Mouse (Mus musculus) mouse trophoblast stem cell (cell line): Measurements from ENCODE around the gene Bok.
"Not testable (repeated sequence)": the region's sequence is repeated elsewhere in the genome, so short reads cannot be mapped to it uniquely, and the experiment has no call there.

Source experiments
- in situ Hi-C, 2 experiments: fragments of 300-500 bp; cut with MseI, MboI; formaldehyde crosslinking; loops; 2 replicates in 1 of 2; 3 replicates in 1 of 2; pipeline ENCODE4 v1.15.1; 2025

The Bok gene

DNA sequence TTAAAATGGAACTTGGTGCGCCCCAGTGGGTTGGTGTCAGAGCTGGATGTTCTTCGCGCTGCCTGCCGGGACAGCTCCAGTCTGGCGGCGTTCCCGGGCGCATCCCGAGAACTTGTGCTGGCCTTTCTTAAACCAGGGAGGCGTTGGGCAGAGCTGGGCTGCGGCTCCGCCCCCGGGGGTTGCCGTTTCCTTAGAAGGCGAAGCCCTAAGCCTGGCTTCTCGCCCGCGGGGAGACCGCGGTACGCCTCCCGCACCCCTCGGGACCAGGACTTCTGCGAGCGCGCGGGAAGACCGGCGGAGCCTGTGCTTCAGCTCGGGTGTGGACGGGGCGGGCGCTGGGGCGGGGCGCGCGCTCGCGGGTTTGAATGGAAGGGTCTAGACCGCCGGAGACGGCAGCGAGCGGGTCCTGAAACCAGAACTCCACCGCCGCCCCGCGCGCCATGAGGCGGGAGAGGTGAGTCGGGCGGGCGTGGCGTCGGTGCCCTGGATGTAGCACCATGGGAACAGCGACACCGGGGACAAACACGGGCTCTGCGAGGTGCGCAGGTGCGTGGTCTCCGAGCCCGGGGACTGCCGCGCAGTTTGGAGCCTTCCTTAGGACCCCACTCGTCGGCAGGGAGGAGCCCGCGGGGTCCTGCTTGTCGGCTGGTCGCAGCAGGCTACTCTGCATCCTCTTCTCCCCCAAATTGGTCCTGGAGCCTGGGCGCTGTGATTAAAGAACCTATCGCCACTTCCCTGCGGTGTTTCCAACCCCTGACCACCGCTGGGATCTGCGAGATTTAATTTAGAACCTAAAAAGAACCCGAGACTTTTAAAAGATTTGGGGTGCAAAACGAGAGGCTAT lies at the start of gene Bok:
TSS of gene Bok (plus strand) at position 260 of the 844 bp plus-strand sequence.
- in situ Hi-C loops: no loop called here

DNA sequence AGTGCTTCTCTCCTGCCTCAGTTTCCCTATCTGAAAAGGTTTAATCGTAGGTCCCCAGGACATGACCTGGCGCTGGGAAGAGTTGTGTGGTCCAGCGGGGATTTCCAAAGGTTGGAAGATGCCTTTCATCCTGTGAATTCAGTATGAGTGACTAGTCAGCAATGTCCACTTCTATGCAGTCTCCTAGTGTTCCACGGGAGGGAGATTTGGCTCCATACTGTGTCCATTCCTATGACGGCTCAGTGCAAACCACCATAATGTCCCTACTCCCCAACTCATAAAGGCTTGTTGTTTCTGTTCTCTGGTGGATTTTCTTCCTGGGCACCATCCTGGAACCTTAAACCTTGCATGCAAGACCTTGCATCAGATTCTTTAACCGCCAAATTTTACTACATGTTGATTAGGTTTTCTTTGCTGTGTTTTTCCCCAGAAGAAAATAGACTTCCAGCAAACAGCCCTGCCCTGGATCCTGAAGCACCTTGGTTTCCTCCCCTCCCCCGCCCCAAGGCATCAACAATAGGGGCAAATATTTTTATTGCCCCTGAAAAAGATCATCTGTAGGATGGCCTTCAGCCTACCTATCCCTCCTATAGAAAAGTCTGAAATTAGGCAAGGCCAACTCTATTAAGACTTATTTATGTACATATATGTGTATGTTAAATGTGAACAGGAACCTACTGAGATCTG lies 49.1 kb upstream of the Bok start:
- in situ Hi-C loops: no loop called here

DNA sequence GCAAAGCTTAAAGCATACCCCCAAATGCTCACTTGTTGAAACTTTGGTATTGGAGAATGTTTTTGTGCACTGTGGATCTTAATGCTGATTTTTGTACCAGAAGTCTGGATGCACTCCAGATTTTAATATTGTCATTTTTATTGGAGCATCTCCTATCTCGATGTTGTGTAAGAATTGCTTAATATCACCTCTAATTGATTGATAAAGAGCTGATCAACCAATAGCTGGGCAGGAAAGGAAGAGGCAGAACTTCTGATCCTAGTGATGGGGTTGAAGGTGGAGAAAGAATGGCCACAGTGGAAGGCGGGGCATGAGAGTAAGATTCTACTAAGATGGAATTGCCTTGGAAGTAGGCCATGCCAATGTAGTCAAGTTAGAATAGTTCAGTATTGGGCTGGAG lies 43.5 kb upstream of the Bok start:
- in situ Hi-C loops: no loop called here

DNA sequence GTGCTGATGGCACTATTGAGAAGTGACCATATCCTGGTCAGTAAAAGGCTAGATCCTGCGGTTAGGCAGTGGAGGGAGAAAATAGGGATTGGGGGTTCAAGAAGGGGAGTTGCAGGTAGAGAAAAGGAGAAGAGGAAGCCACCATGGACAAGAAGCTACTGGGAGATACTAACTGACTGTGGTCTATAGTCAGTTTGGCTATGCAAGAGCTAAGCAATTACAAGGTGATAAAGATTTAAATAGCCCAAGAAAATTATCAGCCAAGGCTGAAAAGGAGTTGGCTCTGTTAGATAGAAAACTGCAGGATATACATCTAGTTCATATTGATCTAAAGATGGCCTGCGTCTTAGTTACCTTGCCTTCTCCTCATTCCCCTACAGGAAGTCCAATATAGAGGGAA lies 42.8 kb upstream of the Bok start:
- in situ Hi-C loops: no loop called here

DNA sequence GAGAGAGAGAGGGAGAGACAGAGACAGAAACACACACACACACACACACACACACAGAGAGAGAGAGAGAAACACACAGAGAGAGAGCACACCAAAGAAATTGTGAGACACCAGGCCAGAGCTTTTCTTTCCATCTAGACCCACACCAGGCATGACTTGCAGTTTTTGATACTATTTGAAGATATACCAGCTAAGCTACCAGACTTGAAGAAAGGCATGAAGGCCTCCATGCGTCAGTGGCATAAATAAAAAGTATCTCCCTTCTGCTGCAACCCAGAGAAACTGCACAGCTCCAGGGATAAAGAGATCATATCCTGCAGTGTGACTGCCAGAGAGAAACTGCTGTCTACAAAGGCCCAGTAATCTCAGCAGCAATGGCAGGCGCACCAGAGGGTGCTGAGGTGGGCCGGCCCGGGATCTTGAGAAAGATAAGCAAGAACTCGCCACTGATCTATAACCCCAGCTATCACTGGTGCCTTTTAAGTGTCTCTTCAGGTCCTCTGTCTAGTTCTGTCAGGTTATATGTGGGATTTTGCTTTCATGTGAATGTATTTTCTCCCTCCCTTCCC lies 35.8 kb upstream of the Bok start:
- in situ Hi-C loops: no loop called here

DNA sequence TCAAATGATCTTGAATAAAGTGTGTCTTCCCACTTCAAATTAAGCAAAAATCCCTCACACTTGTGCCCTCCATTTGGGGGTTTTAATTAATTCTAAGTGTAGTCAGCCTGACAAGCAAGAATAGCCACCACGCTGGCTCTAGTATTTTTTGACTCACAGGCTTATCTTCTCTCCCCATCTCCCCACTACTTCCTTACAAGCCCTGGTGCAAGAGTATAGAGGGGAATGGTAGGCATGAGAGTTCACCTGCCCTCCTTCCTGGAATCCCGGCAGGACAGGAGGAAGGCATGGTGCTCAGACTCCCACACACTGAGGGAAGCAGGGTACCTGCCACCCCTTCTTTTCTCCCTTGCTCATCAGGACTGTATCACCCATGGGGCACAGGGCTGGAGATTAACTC lies 31.2 kb upstream of the Bok start:
- in situ Hi-C loops: no loop called here

DNA sequence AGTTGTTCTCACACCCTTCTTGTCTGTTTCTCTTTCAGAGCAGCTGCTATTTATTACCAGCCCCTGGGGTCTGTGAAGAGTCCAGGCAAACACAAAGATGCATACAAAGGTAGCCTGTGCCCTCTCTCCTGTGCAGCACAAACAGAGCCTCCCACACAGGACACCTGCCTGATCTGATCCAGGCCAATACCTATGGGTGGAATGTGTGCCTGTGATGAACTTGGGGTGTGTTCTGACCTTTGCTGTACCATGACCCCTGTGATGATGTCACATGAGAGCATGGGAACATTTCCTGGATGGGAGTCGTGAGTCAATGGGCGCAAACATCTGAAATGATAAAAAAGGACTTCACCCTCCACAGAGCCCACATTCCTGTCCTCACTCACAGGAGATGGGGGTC lies 30.7 kb upstream of the Bok start:
- in situ Hi-C loops: no loop called here

DNA sequence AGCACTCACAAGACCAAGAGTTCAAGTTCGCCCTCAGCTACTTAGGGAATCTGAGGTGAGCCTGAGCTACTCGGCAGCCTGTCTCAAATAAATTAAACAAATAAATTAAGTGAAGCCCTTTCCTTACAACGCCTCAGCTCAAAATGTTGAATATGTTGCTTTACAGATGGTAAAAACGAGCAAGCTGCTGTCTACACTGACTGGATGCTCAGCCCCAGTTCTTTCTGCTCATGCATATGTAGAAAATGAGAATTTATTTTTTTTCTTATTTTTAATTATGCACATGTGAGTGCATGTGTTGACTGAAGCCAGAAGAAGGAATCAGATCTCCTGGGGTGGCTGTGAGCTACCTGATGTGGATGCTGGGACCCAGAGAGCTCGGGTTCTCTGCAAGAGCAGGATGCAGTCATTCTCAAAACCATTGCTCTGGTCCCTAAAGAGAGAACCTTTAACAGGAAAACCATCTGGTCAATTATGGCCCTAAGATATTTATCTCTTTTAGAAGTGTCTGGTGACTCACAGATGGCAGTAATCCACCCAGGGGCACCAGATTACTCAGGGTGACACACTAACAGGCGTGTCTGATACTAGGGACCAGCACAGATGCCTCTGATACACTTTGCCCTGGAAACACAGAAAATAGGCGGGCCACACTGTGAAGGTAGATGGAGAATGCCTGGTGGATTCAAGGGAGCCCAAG lies 29.0 kb upstream of the Bok start:
- in situ Hi-C loops: no loop called here

DNA sequence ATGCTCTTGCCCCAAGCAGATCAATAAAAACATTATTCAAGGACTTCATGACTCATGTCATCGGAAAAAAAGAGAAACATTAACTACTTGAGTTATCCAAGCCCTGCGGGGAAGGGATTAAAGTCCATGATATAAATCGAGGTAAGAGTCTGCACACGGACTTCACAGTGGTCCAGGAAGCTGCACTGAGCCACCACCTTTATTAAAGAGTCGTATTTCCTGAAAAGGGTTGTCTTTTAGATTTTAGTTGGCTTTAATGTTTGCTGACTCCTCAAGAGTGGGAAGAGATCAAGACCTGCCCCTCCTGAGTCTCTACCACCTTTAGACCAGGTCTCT lies 28.5 kb upstream of the Bok start:
- in situ Hi-C loops: no loop called here

DNA sequence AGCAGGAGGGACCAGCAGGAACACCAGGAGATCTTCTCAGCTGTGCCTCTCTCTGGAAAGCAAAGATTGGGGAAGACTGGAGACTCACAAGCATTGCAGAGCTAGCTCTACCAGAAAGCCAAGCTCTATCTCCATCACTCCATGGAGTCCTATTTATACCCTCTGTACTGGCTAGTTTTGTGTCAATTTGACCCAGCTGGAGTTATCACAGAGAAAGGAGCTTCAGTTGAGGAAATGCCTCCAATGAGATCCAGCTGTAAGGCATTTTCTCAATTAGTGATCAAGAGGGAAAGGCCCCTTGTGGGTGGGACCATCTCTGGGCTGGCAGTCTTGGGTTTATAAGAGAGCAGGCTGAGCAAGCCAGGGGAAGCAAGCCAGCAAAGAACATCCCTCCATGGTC lies 26.9 kb upstream of the Bok start, which contains the start of gene Stk25:
TSS of gene Stk25 (minus strand) at position 101 of the 400 bp plus-strand sequence.
- in situ Hi-C loops: not testable (repeated sequence)

DNA sequence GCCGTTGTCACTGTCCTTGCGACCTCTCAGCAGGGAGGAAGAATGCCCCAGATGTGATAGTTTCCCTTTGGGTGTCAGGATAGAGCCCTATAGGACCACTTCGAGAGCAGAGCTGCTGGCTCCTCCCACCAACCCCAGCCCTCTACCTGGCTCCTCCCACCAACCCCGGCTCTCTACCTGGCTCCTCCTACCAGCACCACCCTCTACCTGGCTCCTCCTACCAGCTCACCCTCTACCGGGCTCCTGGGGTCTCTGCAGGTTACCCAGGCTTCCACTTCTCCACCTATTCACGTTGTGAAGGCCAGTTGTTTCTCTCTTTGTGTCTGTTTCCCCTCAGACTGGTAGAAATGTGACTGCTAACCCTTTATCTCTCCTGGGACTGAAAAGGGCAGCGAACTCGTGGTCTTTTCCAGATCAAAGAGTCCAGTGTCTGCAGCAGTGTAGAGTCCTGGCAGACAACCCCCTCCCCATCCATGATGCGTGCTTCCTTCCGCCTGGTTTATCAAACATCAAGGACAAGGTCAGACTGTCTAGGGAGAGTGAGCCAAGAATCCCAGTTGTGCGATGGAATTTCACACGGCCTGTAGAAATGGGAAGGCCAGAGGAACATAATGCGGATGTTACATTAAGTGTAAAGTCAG lies 17.6 kb upstream of the Bok start:
- in situ Hi-C loops: no loop called here

DNA sequence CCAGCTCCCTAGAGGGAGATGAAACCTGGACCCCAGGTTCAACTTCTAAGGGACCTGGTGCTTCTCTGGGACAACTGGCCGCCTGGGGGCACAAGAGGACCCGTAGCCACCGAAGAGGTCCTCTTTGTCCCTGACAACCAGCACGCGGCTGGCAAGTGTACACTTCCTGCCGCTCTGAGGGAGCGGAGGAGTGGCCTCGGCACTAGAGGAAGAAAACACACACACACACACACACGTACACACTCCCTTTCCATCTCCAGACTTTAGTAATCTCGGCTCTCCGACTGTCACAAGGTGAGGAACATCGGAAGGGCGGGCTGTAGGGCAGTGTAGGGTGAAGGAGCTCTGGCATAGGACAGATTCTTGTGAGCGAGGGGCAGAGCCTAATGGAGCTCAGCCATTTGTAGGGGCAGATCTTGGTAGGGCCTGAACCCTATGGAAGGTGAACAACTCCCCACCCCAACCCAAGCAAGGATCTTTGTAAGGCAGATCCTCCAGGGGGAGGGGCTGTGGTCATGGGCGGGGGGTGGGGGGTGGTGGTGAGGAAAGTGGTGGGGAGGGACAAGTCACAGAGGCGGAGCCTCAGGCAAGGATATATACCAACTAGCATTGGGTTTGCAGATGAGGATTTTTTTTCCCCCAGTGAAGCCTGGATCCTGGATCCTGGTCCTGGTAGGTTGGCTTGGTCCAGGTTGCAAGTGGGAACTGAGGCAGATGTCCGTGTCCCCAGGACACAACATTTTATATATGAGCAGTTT lies 16.5 kb upstream of the Bok start:
- in situ Hi-C loops: no loop called here

DNA sequence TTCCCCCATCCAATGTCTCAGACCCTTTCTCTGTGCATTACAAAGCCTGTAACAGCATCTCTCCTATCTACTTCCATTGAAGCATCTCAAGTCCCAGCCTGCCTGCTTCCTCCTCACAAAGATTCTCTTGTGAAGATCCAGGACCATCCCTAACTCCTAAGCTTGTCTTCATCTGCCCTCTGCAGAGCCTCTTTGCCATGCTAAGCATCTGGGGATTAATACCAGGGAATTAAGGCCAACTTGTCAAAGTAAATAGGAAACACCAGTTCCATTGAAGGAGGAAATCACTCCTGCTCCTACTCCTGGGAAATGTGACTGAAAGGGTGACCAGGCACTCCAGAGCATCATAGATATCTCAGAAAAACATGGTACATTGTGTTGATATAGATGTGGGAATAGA lies 15.5 kb upstream of the Bok start:
- in situ Hi-C loops: no loop called here

DNA sequence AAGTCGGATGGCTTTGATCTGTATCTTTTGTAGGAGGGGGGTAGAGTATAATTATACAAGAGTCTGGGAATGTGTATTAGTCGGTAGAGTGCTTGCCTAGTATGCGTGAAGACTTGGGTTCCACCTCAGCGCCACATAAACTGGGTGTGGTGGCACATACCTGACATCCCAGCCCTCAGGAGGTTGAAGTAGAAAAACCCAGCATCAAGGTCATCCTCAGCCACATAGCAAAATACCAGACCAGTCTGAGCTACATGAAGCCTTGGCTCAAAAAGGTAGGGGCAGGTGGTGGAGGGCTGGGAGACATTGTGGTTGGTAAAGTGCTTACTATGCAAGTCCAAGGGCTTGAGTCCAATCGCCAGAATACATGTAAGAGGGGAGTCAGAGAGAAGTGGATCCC lies 12.8 kb upstream of the Bok start:
- in situ Hi-C loops: no loop called here

DNA sequence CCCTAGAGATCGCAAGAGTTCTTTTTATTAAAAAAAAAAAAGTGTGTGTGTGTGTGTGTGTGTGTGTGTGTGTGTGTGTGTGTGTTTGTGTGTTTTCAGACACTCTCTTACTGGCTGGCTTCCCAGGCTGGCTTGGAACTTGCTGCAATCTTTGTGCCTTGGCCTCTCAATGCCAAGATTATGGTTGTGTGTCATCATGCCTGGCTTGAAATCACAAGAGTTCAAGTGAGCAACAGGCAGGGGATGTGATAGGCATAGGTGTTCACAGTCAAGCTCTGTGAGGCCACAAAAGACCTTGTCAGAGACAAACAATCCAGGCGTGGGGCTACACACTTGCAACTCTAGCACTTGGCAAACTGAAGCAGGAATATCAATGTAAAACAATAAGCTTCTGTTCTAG lies 7.1 kb upstream of the Bok start:
- in situ Hi-C loops: no loop called here

DNA sequence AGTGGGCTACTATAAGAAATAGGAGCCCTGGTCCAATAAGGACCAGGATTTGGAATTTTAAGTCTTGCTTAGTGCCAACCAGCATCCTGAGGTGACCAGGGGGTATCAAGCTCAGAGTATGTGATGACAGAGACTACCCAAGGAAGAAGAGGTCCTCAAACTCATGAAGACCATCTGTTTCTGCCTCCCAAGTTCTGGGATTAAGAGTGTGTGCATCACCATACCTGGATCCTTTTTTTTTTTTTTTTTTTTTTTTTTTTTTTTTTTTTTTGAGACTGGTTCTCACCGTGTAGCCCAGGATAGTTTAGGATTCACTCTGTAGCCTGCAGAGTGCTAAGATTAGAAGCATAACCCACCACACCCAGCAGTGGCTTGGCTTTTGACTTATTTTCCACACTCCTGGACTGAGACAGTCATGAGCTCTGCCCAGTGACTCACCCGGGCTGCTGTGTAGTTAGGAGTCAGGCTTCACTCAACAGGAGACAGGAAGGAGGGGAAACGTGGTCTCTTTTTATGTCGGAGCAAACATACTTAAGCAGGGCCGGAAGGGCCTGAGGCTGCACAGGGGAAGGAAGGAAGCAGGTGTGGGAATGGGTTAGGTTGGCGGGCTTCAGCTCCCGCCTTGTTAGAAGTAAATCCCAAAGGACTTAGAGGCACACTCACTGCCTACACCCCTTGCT lies 5.4 kb upstream of the Bok start:
- in situ Hi-C loops: no loop called here

DNA sequence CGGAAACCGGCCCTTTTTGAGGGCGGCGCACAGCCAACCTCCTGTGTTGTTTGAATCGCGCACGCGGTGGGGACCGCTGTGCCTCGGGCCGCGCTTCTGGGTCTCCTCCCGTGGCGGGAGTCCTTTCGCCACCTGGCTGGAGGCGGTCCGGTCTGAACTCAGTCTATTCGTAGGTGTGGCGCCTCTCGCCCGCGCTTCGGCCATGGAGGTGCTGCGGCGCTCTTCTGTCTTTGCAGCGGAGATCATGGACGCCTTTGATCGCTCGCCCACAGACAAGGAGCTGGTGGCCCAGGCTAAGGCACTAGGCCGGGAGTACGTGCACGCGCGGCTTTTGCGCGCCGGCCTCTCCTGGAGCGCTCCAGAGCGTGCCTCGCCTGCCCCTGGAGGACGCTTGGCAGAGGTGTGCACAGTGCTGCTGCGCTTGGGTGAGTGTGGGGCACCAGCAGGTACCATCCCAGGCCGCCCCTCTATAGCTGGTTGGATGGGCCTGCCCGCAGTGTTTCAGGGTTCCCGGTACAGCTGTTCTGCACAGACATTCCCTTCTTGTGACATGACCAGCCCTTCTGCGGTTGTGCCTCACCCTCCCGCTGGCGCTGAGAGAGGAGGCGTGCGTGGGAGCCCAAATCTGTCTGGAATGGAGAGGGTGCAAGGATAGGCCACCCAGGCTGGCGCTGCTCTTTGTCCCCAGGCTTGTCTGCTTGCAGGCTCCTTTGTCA lies 943 bp downstream of the Bok start:
- in situ Hi-C loops: no loop called here

DNA sequence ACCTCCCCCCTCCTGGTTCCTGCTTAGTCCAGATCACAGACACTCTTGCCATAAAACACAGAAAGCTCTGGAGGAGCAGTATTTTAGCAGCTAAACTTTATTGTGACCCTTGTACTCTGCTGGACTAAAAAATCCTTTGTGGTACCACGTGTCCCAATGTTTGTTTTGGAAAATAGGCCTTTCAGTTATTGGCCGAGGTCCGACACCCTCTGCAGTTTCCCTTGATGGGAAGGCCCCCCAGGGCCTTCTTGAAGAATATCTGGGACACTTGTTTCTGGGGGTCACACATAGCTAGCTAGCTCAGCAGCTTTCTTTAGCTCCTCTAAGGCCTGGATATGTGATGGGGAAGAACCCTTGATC lies 1.5 kb downstream of the Bok start:
- in situ Hi-C loops: no loop called here

DNA sequence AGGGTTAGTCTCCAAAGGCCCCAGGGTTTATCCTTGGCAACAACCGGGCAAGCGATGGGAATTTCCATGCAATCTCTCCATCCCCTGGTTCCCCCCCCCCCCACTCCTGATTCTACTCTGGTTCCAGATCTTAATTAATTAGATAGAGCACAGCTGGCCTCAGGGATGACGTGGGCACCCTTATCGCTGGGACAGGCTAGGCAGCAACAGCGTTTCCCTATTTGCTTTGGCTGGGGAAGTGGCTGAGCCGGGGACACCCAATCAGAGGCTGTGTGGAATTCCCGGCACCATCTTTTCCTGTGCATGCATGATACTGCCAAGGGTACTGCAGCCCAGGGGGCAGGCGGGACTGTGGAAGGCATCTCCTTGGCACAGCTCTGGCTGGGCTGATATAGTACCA lies 2.7 kb downstream of the Bok start:
- in situ Hi-C loops: no loop called here

DNA sequence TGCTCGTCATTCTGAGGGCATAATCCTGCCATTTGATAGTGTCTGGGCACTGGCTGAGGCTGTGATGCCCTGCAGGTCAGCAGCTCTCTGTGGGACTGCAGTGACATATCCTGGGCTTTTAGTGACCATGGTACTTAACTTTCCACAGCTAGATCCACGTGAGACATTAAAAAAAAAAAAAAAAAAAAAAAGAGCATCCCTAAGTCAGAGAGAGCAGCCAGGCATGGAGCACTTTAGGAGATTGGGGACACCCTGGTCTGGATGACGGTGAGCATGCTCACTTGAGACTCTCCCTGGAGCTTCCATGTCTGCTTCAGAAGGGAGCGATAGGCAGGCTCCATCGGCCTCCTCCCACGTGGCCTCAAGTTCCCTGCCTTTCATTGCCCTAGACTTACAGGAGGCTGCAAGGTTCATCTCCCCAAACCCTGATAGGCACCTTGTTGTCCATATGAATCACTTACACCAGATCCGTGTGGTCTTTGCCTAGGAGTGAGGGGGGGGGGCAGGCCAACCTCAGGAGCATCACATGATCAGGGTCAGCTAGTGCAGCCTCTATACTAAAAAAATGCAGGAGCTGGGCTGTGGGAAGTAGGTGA lies 4.5 kb downstream of the Bok start:
- in situ Hi-C loops: no loop called here
